Mouse (Mus musculus) cerebellum, postnatal 10 days (tissue): ENCODE measurements around the gene Zfp969.
"Not testable (repeated sequence)": the region's sequence is repeated elsewhere in the genome, so short reads cannot be mapped to it uniquely, and the experiment has no call there.

ENCODE experiments used
- DNase-seq, 2 experiments: peaks; one replicate each; pipeline ENCODE4 v3.0.0; 2021; ENCODE audit warnings: mixed read lengths in 2 of 2

Zfp969 gene

GRCm38 (mm10) chr2:175703546-175703945 lies at the start of gene Zfp969:
TSS of gene Zfp969 (minus strand) at chr2:175703646.
- DNase-seq: not testable (repeated sequence)

- not testable (repeated sequence) for DNase-seq
These were observed 37.8 kb upstream of the Zfp969 start, which contains the start of gene Gm2007 for GRCm38 (mm10) chr2:175741237-175741636. TSS of gene Gm2007 (plus strand) at chr2:175741537.

- DNase-seq: not testable (repeated sequence)
These were observed 59.8 kb downstream of the Zfp969 start, which contains the start of gene Gm11007 for GRCm38 (mm10) chr2:175643678-175644077. TSS of gene Gm11007 (plus strand) at chr2:175643978.
